Mouse (Mus musculus) intestine, embryonic 16.5 days (tissue): Measurements from ENCODE around the gene Mtif3. TPM values are rescaled to one million over a fixed set of nuclear protein-coding genes. Genes with fewer than 3 reads are reported as not detected.
"Not testable (repeated sequence)": the region's sequence is repeated elsewhere in the genome, so short reads cannot be mapped to it uniquely, and the experiment has no call there.

Experiments
- ATAC-seq: fragments of 200-750 bp; cut with Nextera tagmentation; 2 replicates; pipeline ENCODE4 v1.8.0; 2017; ENCODE audit warnings: moderate TSS enrichment, moderate library complexity
- H3K27ac ChIP-seq: fragments of 300-500 bp; sonication (generic); 2 replicates; pipeline ENCODE4 v1.5.1; 2014; ENCODE audit warnings: mild to moderate bottlenecking, low read length
- H3K27me3 ChIP-seq: fragments of 300-500 bp; sonication (generic); replicated peaks from 2 replicates; pipeline ENCODE4 v1.6.1; 2014; ENCODE audit warnings: low read length, control low read depth, mixed read lengths; ENCODE audit not compliant: control insufficient read depth, insufficient read depth
- H3K36me3 ChIP-seq: fragments of 300-500 bp; sonication (generic); 2 replicates; pipeline ENCODE4 v1.6.1; 2014; ENCODE audit warnings: low read length, control low read depth; ENCODE audit not compliant: control insufficient read depth, insufficient read depth
- H3K4me1 ChIP-seq: fragments of 300-500 bp; sonication (generic); 2 replicates; pipeline ENCODE4 v1.6.1; 2014; ENCODE audit warnings: low read length, control low read depth, mixed read lengths; ENCODE audit not compliant: control insufficient read depth, insufficient read depth
- H3K4me2 ChIP-seq: fragments of 300-500 bp; sonication (generic); 2 replicates; pipeline ENCODE4 v1.6.1; 2014; ENCODE audit warnings: low read depth, low read length, control low read depth
- H3K4me3 ChIP-seq: fragments of 300-500 bp; sonication (generic); 2 replicates; pipeline ENCODE4 v1.5.1; 2014; ENCODE audit warnings: mild to moderate bottlenecking, low read length
- H3K9ac ChIP-seq: fragments of 300-500 bp; sonication (generic); 2 replicates; pipeline ENCODE4 v1.6.1; 2014; ENCODE audit warnings: low read depth, low read length
- H3K9me3 ChIP-seq: fragments of 300-500 bp; sonication (generic); 2 replicates; pipeline ENCODE4 v1.6.1; 2016; ENCODE audit warnings: low read length, control low read depth; ENCODE audit not compliant: control insufficient read depth
- WGBS: fragments of 180-500 bp; shearing (Covaris S2); extraction: QIAGEN DNeasy Blood & Tissue Kit; methylation state at CpG from one replicate; pipeline ENCODE4 v1.1.7; 2014; 5-methylcytosine and 5-hydroxymethylcytosine counted together
- polyA plus RNA-seq: library from polyadenylated mRNA; unstranded; fragments of >200 nt; fragmentation: Nextera tagmentation; extraction: Ambion mirVana; gene quantifications from 2 replicates; pipeline ENCODE4 v1.2.1, GENCODE M21; 2015

The Mtif3 gene
- polyA plus RNA-seq, 1 experiment from 2014 or later: 31.1 TPM

DNA sequence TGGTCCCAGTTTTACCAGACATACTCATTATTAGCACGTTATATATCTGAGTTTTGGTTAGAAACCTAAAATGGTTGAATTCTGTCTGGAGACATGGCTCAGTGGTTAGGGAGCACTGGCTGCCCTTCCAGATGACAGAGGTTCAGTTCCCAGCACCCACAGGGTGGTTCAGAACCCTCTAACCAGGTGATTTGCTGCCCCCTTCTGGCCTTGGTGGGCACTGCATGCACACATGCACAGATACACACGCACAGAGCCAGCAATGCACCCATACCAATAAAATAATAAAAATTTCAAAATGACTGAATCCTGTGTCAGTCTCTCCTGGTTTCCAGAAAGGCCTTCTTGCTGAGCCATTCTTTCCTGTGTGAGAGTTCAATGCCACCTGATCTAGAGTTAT, 19.0 kb downstream of the Mtif3 start:
- no peak for ATAC-seq

DNA sequence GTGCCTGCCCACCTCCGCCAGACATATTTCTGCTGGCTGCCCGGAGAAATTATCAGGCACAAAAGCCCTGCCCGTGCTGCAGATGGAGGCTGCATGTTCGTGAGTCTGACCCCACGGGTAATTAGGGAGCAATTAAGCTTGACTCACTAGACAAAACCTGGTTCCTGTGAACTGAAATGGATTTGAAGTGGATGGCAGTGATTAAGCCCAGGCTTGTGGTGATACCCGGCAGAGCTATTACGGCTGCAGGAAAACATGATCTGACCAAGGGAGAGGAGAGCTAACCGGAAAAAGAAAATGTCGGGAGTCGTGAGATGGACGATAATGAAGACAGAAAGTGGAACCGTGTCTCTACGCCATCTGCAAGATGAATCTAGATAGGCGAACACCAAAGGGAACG, 20.6 kb downstream of the Mtif3 start:
- no peak overlapping the region for H3K4me2 ChIP-seq

More for the DNA sequence above, 19.0 kb downstream of the Mtif3 start:
- no peak overlapping the region for H3K4me3 ChIP-seq
- no peak overlapping the region for H3K4me2 ChIP-seq
- peaks cover 7% of the 10 kb centered on the region for H3K4me1 ChIP-seq
- no peak overlapping the region for H3K9ac ChIP-seq
- H3K9me3 ChIP-seq: no peaks in the 10 kb centered on the region; the same call in 1 of the 2 replicates
- no peak overlapping the region for H3K27ac ChIP-seq
- H3K36me3 ChIP-seq: no peaks in the 10 kb centered on the region
- H3K27me3 ChIP-seq: no peaks in the 10 kb centered on the region
- WGBS: 95% methylated on average over 2 of the region's 2 CpGs

DNA sequence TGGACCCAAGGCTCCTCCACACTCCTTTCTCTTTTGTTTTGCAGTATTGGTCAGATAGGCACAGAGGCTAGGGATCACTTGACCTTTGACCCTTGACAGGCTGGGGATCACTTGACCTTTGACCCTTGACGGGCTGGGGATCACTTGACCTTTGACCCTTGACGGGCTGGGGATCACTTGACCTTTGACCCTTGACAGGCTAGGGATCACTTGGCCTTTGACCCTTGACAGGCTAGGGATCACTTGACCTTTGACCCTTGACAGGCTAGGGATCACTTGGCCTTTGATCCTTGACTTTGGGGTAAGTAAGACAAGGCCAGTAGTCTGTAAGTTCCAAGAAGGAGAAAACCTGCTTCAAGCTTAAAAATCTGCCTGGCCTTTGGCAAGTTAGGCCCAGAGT, 21.7 kb downstream of the Mtif3 start:
- not testable (repeated sequence) for H3K4me2 ChIP-seq, H3K9ac ChIP-seq, H3K4me1 ChIP-seq, H3K36me3 ChIP-seq, ATAC-seq, H3K9me3 ChIP-seq, H3K4me3 ChIP-seq, H3K27me3 ChIP-seq, H3K27ac ChIP-seq
- 23% methylated on average over 1 of the region's 2 CpGs for WGBS

More for the DNA sequence above, 20.6 kb downstream of the Mtif3 start:
- Histone ChIP-seq H3K27ac (no peak overlapping the region), H3K9me3 (no peaks in the 10 kb centered on the region; the same call in 1 of the 2 replicates), H3K4me1 (peaks cover 2% of the 10 kb centered on the region; the same call in 1 of the 2 replicates), H3K36me3 (no peaks in the 10 kb centered on the region), H3K9ac (no peak overlapping the region), H3K27me3 (no peaks in the 10 kb centered on the region), H3K4me3 (no peak overlapping the region)
- 68% methylated on average over 15 of the region's 15 CpGs for WGBS
- ATAC-seq: no peak

DNA sequence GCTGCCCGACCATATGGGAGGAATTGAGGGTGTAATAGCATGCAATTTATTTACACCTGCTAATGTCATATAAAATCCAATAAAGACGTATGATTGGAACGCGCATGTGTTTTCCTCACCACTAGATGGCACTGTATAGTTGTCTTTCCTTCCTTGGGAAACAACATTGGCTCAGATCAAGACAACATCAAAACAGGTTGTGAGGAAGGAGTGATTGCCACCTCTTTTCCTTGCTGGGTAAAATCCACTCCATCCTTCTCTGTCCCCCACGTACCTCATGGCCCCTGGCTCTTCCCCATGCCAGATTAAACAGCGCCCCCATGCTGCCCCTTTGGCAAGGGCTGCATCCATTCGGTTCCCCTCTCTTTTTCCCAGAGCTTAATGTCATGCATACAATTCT, 23.4 kb downstream of the Mtif3 start:
- Histone ChIP-seq H3K4me3 (no peak overlapping the region), H3K36me3 (no peaks in the 10 kb centered on the region), H3K9me3 (no peaks in the 10 kb centered on the region; the same call in 1 of the 2 replicates), H3K9ac (no peak overlapping the region), H3K4me1 (peaks cover 7% of the 10 kb centered on the region; the same call in 1 of the 2 replicates), H3K27ac (no peak overlapping the region), H3K27me3 (no peaks in the 10 kb centered on the region), H3K4me2 (no peak overlapping the region)
- no peak for ATAC-seq
- WGBS: 24% methylated on average over 7 of the region's 7 CpGs

DNA sequence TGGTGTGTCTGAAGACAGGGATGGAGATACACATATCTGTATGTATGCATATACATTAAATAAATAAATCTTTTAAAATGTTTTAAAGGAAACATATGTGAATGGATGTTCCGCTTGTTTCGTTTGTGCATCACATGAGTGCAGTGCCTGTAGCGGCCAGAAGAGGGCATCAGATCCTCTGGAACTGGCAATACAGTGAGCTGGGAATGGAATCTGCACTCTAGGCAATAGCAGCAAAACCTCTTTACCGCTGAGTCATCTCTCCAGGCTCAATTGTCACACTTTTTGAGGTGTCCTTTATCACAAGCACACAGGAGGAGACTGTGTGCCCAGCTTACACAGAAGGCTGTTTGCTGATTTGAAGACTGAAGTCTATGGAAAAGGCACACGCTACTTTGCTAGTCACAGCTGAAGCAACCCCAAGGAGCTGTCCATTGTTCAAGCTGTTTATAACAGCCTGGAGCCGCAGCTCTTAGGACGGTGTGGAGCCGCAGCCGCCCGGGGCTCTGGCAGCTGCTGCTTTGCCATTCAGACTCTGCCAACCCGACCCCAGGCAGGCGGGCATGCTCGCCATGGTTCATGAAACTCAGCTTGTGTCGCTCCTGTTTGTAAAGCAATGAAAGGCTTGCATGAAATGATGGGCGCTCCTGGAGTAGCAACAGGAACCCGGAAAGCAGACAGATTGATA, 24.3 kb downstream of the Mtif3 start:
- no peak overlapping the region for H3K27ac ChIP-seq
- no peaks in the 10 kb centered on the region for H3K36me3 ChIP-seq
- H3K9ac ChIP-seq: no peak overlapping the region
- H3K9me3 ChIP-seq: no peaks in the 10 kb centered on the region
- no peak for ATAC-seq
- peaks cover 7% of the 10 kb centered on the region; the same call in 1 of the 2 replicates for H3K4me1 ChIP-seq
- no peak overlapping the region for H3K4me2 ChIP-seq
- H3K4me3 ChIP-seq: no peak overlapping the region
- WGBS: 83% methylated on average over 16 of the region's 16 CpGs
- H3K27me3 ChIP-seq: no peaks in the 10 kb centered on the region

DNA sequence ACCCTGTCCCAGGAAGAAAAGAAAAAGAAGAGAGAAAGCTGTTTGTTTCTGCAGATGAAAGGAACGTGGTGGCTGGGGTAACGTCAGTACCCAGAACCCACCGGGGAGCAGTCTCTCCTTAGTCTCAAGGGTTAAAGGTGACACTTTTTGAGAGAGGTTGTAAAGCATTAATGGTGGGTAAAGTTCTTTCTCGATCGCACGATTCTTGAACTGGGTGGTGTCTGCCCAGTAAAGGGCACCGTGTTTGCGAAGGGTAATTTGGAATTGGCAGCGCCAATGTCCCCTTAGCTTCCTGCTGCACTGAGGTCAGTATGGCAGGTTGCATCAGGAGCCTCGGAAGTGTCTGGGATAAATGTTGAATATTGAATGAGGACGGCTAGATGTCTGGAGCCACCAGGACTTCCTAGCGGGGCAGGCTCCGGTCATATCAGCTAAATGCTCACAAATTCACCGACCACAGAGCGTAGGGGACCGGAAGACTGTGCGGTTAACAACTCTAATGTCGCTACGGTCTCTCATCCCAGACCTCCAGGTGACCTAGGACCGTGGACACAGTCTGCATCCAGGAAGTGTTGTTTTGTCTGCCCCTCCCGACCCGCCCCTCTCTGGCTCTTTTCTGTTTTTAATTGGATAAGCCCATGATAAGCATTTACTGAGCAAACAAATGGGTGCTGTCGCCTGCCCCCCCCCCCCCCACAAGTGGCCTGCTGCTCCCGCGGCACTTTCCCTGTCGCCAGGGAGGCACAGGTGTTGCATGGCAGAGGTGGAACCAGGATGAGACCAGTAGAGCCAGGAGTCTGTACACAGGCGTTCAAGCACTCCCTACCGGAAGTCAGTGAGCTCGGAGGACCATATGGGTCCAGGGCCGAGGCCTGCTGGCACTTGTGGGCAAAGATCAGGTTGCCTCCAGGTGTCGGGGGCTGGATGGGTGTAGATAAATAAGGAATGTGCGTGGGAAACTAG, 25.8 kb downstream of the Mtif3 start:
- H3K27me3 ChIP-seq: no peaks in the 10 kb centered on the region
- peak overlapping the region; percentile 38 for H3K4me2 ChIP-seq
- no peaks in the 10 kb centered on the region for H3K9me3 ChIP-seq
- no peaks in the 10 kb centered on the region for H3K36me3 ChIP-seq
- peak overlapping the region; percentile 45; the same call in 1 of the 2 replicates for H3K27ac ChIP-seq
- 62% methylated on average over 32 of the region's 32 CpGs for WGBS
- H3K4me3 ChIP-seq: peak overlapping the region; percentile 5; the same call in 1 of the 2 replicates
- H3K9ac ChIP-seq: peak overlapping the region; percentile 22; the same call in 1 of the 2 replicates
- peak; percentile 82 for ATAC-seq
- peaks cover 7% of the 10 kb centered on the region; the same call in 1 of the 2 replicates for H3K4me1 ChIP-seq

DNA sequence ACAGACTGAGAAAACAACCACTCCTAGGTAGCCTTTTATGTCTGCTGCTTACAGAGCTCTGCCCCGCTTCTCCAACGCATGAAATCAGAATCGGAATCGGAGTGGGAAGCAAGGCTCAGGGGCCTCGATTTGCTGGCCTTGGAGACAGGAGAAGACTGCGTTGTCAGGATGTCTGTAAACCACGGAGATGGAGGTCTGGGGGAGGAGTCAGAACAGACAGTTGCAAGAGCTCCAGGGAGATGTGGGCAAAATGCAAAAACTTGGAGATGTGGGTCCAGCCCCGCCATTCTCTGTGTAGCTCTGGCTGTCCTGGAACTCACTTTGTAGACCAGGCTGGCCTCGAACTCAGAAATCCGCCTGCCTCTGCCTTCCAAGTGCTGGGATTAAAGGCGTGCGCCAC, 30.1 kb downstream of the Mtif3 start:
- H3K9ac ChIP-seq: no peak overlapping the region
- H3K4me2 ChIP-seq: no peak overlapping the region
- H3K27me3 ChIP-seq: no peaks in the 10 kb centered on the region
- H3K4me1 ChIP-seq: peaks cover 5% of the 10 kb centered on the region; the same call in 1 of the 2 replicates
- no peaks in the 10 kb centered on the region for H3K9me3 ChIP-seq
- H3K4me3 ChIP-seq: no peak overlapping the region
- ATAC-seq: no peak
- no peaks in the 10 kb centered on the region for H3K36me3 ChIP-seq
- H3K27ac ChIP-seq: no peak overlapping the region
- 80% methylated on average over 12 of the region's 12 CpGs for WGBS

DNA sequence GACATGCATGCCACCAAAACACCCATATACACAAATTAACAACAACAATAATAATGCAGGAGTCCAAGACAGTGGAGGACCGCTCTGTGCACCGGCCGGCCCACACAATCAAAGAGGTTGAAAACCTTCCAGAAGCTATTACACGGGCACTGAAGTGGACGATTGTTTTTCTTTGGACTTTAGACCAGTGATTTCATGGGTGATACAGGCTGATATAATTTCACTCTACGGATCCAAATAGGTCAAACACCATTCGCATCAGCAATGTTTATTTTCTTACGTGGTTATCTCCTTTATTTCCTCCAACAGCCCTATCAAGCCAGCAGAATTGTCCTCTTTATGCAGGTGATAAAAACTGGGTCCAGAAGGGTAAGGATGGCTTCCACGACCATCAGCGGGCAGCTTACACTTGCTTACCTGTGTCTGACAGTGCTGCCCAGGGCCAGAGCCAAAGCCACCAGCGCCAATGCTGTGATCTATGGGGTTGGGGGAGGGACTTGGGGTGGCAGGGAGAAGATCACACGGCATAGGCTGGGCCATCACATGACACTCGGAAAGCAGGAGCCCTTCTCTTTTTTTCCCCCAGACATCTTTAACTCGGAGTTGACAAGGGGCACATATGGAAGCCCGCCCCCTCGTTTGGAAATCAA, 31.6 kb downstream of the Mtif3 start:
- ATAC-seq: peak; percentile 69
- Histone ChIP-seq H3K4me1 (no peaks in the 10 kb centered on the region; the same call in 1 of the 2 replicates), H3K9me3 (no peaks in the 10 kb centered on the region), H3K27ac (no peak overlapping the region), H3K36me3 (no peaks in the 10 kb centered on the region), H3K27me3 (no peaks in the 10 kb centered on the region), H3K9ac (no peak overlapping the region), H3K4me2 (no peak overlapping the region), H3K4me3 (no peak overlapping the region)
- 52% methylated on average over 16 of the region's 16 CpGs for WGBS

DNA sequence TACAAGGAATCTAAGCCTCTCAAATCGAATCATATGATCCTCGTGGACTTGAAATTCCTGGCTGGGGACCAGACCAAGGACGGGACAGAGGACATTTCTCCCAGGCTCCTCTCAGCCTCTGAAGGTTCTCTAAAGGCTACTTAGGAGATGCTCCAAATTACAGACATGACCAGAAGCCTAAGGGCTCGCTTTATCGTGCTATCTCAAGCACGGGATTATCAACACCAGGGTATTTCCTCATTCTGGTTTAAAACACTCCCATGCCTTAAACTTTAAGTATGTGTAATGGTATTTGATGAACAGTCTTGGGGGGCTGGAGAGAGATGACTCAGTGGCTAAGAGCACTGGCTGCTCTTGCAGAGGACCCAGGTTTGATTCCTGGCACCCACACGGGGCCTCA, 32.2 kb downstream of the Mtif3 start:
- 0 out of 2 replicates have a peak, but pooled peaks have one; percentile 18 for ATAC-seq
- Histone ChIP-seq H3K27ac (no peak overlapping the region), H3K4me2 (no peak overlapping the region), H3K9ac (no peak overlapping the region), H3K4me3 (no peak overlapping the region), H3K9me3 (no peaks in the 10 kb centered on the region), H3K27me3 (no peaks in the 10 kb centered on the region), H3K36me3 (no peaks in the 10 kb centered on the region), H3K4me1 (no peaks in the 10 kb centered on the region; the same call in 1 of the 2 replicates)
- WGBS: 86% methylated on average over 7 of the region's 7 CpGs
